ENCODE assay signal across 9 mouse cellular contexts in the genomic region with DNA sequence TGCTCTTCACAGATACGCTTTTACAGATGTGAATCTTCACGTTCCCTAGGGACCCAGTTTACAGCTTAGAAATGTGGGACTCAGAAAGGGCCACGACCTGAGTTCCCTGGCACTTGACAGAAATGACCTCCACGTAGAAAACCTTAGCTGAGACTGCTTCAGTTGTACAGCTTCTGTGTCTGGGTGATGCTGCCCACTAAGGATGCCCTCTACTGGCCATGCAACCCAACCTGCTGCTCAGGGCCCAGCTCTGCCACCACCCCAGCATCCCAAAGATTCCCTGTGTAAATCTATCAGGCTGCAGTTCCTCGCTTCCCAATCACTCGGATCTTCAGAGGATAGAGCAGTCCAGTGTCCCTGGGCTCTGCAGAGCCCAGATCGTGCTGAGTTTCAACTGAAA.
A peak's percentile ranks its signal among the peaks of the same experiment; 100 is the strongest.
DNase-seq lines count a peak whose midpoint lies in the region; ATAC-seq and TF ChIP-seq lines count a peak whose summit lies in the region.
"Had no signal": no experiment of that assay in that cellular context is flagged by ENCODE, and none has a peak within 500 bp of the region (broad histone marks: within the 10 kb centered on the region; RNA-seq: fewer than 3 reads in every experiment).

No protein-coding gene starts in this region.

- DNase-seq in testis, postnatal 10 days (ENCODE audit: low spot score): no peak
- peak; percentile 71 to 72 for DNase-seq in cerebellum, postnatal 14 days
- DNase-seq in thymus, postnatal 10 days (ENCODE audit: low spot score in 2 of 2): no peak
- no peak for DNase-seq in yolk sac, embryonic 10.5 days (ENCODE audit: low spot score)

- H3K36me3 ChIP-seq in intestine, embryonic 15.5 days: no peaks in the 10 kb centered on the region
- H3K36me3 ChIP-seq in intestine, embryonic 16.5 days (ENCODE audit: control insufficient read depth, insufficient read depth, low read length): no peaks in the 10 kb centered on the region
- H3K36me3 ChIP-seq in testis, adult 2 months (ENCODE audit: control insufficient read depth, insufficient read depth, low read length): no peaks in the 10 kb centered on the region
- no peaks in the 10 kb centered on the region for H3K36me3 ChIP-seq in heart, embryonic 12.5 days
- H3K36me3 ChIP-seq: limb, embryonic 12.5 days had no signal

- H3K27ac ChIP-seq in intestine, embryonic 15.5 days: no peak overlapping the region
- H3K27ac ChIP-seq in intestine, embryonic 16.5 days (ENCODE audit: low read length): no peak overlapping the region
- no peak overlapping the region for H3K27ac ChIP-seq in testis, adult 2 months (ENCODE audit: control insufficient read depth, insufficient read depth, low read depth, low read length)
- H3K27ac ChIP-seq in heart, embryonic 12.5 days (ENCODE audit: poor library complexity, severe bottlenecking): no peak overlapping the region
- H3K27ac ChIP-seq: limb, embryonic 12.5 days had no signal

- 68% methylated on average over 7 of the region's 7 CpGs for WGBS in intestine, embryonic 15.5 days
- 71% methylated on average over 7 of the region's 7 CpGs for WGBS in intestine, embryonic 16.5 days
- 71% methylated on average over 7 of the region's 7 CpGs for WGBS in heart, embryonic 12.5 days

- no peaks in the 10 kb centered on the region for H3K9me3 ChIP-seq in intestine, embryonic 15.5 days
- no peaks in the 10 kb centered on the region for H3K9me3 ChIP-seq in intestine, embryonic 16.5 days (ENCODE audit: control insufficient read depth, low read length)
- no peaks in the 10 kb centered on the region for H3K9me3 ChIP-seq in heart, embryonic 12.5 days (replicated peaks)
- H3K9me3 ChIP-seq: limb, embryonic 12.5 days had no signal

- no peak overlapping the region for H3K4me3 ChIP-seq in intestine, embryonic 15.5 days (replicated peaks)
- H3K4me3 ChIP-seq in intestine, embryonic 16.5 days (ENCODE audit: low read length): no peak overlapping the region
- peak overlapping the region; percentile 50 for H3K4me3 ChIP-seq in testis, adult 2 months (ENCODE audit: control insufficient read depth, low read depth, low read length)
- no peak overlapping the region for H3K4me3 ChIP-seq in heart, embryonic 12.5 days
- H3K4me3 ChIP-seq: limb, embryonic 12.5 days had no signal

- peak; percentile 37; the same call in 1 of the 2 replicates for TF ChIP-seq CTCF in testis, adult 2 months (IDR thresholded peaks at IDR 0.05; ENCODE audit: control insufficient read depth, insufficient read depth, insufficient replicate concordance, low read depth, low read length)

- TF ChIP-seq POLR2A in testis, adult 2 months (IDR thresholded peaks at IDR 0.05; ENCODE audit: control insufficient read depth, low read depth, low read length): no peak

- H3K9ac ChIP-seq in intestine, embryonic 15.5 days: no peak overlapping the region
- H3K9ac ChIP-seq in intestine, embryonic 16.5 days (ENCODE audit: low read depth, low read length): no peak overlapping the region
- no peak overlapping the region for H3K9ac ChIP-seq in heart, embryonic 12.5 days
- H3K9ac ChIP-seq: limb, embryonic 12.5 days had no signal

- peak; percentile 63; the same call in 1 of the 2 replicates for ATAC-seq in intestine, embryonic 15.5 days
- ATAC-seq in intestine, embryonic 16.5 days: no peak
- no peak for ATAC-seq in heart, embryonic 12.5 days (ENCODE audit: insufficient number of reproducible peaks, low FRiP score)

- no peak overlapping the region for H3K4me2 ChIP-seq in intestine, embryonic 15.5 days (replicated peaks)
- H3K4me2 ChIP-seq in intestine, embryonic 16.5 days (ENCODE audit: low read depth, low read length): no peak overlapping the region
- H3K4me2 ChIP-seq in heart, embryonic 12.5 days: no peak overlapping the region
- H3K4me2 ChIP-seq: limb, embryonic 12.5 days had no signal

- H3K4me1 ChIP-seq in intestine, embryonic 15.5 days (replicated peaks): no peaks in the 10 kb centered on the region
- H3K4me1 ChIP-seq in intestine, embryonic 16.5 days (ENCODE audit: control insufficient read depth, insufficient read depth, low read length): no peaks in the 10 kb centered on the region
- H3K4me1 ChIP-seq in testis, adult 2 months (ENCODE audit: control insufficient read depth, insufficient read depth, low read length): no peaks in the 10 kb centered on the region
- H3K4me1 ChIP-seq in heart, embryonic 12.5 days (replicated peaks): peaks cover 2% of the 10 kb centered on the region

- H3K27me3 ChIP-seq in intestine, embryonic 15.5 days (replicated peaks): no peaks in the 10 kb centered on the region
- H3K27me3 ChIP-seq in intestine, embryonic 16.5 days (replicated peaks; ENCODE audit: control insufficient read depth, insufficient read depth, low read length): no peaks in the 10 kb centered on the region
- no peaks in the 10 kb centered on the region for H3K27me3 ChIP-seq in testis, adult 2 months (ENCODE audit: control insufficient read depth, insufficient read depth, low read length)
- no peaks in the 10 kb centered on the region for H3K27me3 ChIP-seq in heart, embryonic 12.5 days (replicated peaks)
- H3K27me3 ChIP-seq: limb, embryonic 12.5 days had no signal

Comparison
In these comparisons a context has a peak if more than half of its experiments do, and no peak if none do; other contexts are left out.
1. DNase-seq: peak in cerebellum, postnatal 14 days (2 of 2); none in testis, postnatal 10 days (single experiment), thymus, postnatal 10 days (0 of 2) and yolk sac, embryonic 10.5 days (single experiment).